Mouse (Mus musculus): Measurements from ENCODE around the gene Gm960.

Gm960 gene

DNA sequence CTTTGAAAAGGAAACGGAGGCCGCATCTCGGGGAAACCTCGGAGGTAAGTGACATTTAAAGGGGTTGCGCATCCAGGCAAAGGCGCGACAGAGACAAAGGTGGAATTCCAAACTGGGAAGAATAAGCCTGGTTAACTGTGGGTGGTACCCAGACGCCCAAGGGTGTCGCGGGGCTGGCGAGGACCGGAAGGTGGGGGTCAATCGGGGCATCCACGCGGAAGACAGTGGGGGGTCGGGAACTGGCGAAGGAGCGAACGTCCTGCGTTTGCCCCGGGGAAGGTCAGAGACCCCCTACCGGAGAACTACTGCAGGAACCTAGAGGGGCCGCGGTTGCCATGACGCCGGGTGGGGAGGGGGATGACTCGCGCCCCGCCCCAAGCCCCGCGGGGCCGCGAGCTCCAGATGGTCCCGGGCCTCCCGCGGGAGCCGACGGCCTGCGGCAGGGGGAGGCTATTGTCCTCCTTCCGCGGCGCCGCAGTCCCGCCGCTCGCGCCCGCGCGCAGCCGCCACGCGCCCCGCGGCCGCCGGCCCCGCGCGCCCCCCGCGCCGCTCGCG, 13.2 kb upstream of the Gm960 start:
- no peak for DNase-seq

DNA sequence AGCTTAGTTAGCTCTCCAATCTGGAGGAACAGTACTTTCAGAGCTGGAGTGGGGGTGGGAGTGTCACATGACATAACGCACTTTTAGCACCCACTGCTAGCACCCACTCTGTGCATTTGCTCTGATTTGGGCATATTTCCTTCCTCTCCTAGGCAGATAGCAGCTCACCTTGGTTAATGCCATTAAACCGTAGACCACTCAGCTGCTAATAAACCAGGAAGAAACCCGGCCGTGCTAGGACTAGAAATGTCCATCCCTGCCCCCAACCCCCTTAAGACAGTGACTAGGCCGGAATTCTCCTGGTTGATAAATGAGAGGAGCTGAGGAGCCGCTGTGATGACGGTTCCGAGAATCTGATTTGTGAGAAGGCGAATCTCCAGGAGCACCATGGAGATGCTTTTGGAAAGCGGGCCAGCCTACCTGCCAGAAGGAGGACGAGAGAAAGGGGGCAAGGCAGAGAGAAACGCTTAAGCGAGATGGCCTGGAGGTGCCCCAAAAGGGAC, 12.7 kb upstream of the Gm960 start, which contains the start of gene Sptbn2:
TSS of gene Sptbn2 (plus strand) at position 70 of the 503 bp plus-strand sequence.
- DNase-seq: no peak

DNA sequence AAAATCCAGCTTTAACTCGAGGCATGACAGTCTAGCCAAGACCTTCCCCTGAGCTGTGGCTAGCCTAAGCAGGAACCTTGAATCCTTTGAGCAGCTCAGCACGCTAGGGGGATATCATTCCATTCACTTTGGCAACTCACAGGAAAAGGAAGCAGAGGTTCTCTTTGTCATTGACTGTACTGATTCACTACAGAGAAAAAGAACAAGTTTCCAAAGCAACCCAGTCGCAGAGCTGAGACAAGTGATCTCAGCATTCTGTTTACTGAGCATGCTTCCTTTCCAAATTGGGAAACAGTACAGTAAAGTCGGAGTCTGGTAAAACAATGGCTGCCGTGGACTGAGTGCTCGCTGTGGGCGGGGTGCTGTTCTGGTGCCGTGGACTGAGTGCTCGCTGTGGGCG, 10.3 kb upstream of the Gm960 start:
- no peak for DNase-seq

DNA sequence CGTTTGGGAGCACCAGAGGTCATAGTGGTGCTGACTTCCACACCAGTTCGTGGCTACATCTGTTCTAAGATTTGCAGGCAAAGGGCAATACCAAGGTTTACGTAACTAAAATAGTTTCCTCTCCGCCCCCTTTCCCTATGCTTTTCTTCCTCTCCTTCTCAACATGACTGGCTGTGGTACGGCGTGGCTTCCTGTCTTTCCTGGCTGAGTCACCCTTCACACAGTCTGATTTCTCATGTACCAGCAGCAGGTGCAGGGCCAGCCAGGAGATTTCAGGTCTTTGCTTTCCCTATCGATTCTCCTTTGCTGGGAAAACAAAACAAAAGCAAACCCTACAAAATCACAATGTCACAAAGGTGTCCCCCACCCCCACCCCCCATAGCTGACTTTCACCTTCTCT, 2.8 kb upstream of the Gm960 start:
- DNase-seq: no peak

DNA sequence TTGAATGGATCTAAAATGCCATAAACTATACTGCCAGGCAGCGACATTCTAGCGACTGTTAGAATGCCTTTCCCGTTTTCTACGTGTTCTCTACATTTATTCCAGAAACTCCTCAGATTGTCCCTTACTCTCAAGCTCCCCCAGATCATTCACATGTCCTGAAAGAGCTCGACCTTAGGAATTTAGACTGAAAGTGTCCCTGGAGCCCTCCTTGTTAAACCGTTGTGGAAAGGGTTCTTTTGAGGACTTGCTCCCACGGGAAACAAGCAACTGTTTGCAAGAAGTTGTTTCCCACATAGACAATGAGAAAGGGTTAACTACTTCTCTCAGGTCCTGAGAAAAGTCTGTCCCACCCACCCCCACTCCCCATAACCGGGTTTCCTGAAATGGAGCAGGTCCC, 2.2 kb upstream of the Gm960 start:
- DNase-seq: no peak

DNA sequence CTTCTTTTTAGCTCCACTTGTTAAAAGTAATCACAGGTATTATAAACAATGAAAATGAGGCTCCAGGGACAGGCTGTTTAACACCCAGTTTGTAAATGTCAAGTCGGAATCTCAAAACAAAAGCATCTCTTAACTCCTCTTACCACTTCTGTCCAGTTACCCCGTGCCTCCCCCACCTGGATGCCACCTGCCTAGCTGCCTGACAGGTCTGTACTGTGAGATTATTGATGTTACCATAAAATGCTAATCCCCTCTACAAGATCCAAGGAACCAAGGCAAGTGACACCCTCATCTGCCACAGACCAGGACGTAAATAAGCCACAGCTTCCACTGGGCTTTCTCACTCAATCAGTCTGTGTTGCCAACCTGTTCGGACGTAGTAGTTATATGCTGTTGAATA, 1.4 kb upstream of the Gm960 start:
- no peak for DNase-seq

DNA sequence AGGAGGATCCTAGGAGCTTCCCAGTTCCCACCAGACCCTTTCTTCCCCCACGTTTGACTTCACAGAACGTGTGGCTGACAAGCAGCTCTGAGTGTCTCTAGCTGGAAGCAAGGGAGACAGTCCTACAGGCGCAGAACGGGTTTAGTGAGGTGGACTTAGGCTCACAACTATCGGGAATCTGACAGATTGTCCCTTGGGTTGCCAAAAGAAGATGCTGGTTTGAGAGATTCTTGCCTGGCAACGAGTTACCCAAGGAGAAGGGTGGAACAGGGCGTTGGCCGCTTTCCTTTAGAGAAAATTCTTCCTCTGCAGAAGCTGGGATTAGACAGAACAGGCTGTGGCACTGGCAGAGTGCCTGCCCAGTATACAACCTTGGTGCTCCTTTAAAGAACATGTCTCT, 388 bp upstream of the Gm960 start:
- DNase-seq: no peak

DNA sequence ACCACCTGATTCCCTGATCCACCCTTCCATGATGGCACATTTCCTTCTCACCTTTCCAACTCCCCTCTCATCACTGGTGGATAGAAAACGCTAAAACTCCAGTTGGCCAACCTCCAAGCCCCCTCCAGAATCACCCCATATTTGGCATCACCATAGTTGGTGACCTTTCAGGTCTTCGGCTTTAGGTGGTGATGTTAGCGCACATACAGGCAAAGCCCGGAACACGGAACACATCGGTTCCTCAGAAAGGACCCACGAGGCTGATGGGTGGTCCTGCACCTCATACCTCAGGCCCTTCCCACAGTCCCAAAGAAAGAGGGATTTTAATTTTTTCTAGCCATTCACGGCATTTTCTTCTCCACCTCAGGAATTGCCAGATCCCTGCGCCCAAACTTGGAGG, 747 bp downstream of the Gm960 start:
- no peak for DNase-seq

DNA sequence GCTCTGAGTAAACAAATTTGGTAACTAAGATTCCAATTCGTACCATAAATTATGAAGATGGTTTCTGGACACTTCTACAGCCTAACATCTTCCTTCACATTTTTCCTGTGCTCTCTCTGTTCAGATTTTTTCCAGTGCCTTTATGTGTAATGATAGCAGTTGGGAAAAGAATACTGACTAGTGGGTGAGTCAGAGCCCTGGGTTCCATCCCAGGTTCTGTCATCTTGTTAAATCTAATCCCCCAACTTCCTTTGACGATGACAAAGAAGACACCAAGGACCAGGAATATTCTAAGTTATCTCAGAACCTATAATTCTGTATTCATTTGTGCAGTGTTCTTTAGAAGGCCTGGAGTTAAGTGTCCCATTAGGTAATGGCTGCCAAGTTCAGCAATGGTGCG, 1.3 kb downstream of the Gm960 start:
- DNase-seq: no peak

DNA sequence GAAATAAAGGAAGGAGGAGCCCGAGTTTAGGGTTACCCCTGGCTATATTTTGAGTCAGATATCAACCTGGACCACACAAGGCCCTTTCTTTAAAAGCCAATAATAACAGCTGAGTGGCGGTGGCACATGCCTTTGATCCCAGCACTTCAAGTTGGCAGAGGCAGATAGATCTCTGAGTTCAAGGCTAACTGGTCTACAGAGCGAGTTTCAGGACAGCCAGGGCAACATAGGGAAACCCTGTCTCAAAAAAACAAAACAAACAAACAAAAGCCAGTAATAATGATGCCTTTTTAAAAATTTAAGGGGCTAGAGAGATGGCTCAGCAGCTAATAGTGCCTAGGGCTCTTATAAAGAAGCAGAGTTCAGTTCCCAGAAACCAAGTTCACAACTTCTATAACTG, 4.1 kb downstream of the Gm960 start:
- no peak for DNase-seq

DNA sequence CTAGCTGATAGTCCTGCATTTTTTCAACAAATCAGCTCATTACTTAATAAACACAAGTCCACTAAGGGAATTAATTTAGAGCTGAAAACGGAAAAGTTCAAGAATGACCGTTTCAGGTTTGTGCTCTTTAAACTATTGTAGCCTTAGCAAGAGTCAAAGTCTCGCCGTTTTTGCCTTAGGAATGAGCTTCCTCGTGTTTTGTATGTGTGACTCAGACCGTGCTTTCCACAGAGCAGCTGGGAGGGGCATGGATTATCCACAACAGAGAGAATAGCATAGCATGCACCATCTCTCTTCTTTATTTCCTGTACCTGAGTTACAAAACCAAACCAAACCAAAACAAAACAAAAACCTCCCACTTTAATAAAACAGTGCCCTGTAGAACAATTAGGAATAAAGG, 26.1 kb downstream of the Gm960 start:
- no peak for DNase-seq

DNA sequence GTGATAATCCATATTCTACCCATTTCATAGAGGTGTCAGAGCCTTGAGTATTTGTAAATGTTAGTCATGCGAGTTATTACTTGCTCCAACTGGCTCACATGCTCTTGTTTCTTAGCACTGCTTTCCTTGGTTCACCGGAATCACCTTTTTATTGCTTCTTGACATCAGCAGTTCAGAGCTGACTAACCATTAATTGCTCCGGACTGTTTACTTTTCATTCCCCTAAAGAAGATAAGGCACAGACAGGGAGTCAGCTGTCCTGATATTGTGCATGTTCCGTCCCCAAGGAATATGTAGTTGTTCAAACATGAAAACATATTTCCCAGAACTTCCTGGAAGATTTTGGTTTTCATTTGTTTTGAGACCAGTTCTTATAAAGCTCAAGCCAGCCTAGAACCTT, 27.7 kb downstream of the Gm960 start:
- DNase-seq: no peak

DNA sequence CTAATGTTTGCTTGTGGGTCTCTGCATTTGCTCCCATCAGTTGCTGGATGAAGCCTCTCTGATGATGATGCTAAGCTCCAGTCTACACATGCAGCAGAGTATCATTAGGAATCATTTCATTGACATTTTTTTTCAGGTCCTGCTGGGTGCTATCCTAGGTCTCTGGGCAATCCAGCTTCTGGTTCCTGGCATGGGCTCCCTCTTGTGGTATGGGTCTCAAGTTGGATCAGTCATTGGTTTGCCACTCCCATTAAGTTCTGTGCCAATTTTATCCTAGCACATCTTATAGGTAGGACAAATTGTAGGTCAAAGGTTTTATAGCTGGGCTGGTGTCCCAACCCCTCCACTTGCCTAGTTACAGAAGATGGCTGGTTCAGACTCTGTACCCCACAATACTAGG, 31.7 kb downstream of the Gm960 start:
- no peak for DNase-seq

DNA sequence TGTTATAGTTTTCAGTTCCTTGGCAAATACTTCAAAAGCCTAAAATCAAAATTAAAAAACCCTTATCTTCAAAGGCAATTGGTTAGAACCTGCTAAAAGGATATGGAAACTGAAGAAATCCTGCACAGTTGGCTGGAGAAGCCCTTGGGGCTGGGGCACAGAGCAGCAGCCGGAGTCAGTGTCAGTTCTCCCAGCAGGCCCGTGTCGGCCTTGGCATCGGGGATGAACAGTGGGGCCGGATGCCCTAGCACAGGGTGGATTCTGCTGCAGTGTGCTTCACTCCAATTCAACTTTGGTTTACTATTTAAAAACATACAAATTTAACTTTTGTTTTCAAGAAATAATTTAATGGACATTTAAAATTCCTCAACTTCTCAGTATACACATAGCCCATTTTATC, 40.3 kb downstream of the Gm960 start:
- no peak for DNase-seq

DNA sequence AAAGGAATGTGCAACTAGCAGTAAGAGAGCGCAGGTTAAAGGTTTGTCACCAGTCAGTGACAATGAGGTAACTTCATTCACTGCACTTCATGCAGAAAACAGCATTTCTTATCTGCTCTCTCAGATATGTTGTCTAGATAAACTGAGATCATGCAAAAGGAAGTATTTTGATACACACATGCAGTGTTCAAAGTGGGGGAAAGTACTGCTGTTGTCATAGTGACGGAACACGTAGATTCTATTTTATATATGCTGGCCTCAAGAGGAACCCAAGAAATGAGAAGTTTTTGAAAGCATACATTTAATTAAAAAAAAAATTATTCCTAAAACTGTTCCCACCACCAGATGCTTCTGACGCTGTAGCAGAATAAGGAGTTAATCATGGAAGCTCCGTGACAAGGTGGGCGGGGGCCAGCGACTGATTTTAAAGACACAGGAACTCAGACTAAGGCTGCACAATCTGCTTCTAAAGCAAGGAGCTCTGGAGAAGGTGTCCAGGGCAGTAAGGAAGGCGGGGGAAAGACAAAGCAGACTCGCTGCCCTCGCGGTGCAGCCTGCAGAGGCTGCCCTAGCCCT, 51.5 kb downstream of the Gm960 start:
- DNase-seq: no peak

DNA sequence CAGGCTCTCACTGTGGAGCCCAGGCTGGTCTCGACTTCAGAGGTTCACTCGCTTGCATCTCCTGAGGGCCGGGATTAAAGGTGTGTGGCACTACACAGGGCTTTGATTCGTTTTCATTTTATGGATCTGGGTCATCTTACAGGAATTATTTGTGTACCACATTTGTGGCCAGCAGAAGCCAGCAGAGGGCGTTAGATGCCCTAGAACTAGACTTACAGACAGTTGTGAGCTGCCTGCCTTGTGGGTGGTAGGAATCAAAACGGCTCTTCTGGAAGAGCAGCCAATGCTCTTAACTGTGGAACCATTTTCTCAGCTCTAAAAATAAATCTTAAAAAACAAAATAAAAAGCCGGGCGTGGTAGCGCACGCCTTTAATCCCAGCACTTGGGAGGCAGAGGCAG, 54.2 kb downstream of the Gm960 start:
- DNase-seq: no peak

DNA sequence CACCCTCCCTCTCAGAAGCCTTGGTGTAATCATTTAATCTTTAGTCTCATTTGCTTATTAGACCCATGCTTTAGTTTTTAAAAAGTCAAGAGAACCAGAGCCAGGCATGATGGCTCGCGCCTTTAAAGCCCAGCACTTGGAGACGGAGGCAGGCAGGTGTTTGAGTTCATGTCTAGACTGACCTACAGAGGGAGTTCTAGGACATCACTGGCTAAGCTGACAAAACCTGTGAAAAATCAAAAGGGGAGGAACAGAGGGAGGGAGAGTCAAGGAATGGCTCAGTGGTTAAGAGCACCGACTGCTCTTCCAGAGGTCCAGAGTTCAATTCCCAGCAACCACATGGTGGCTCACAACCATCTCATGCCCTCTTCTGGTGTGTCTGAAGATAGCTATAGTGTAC, 62.5 kb downstream of the Gm960 start:
- DNase-seq: no peak

DNA sequence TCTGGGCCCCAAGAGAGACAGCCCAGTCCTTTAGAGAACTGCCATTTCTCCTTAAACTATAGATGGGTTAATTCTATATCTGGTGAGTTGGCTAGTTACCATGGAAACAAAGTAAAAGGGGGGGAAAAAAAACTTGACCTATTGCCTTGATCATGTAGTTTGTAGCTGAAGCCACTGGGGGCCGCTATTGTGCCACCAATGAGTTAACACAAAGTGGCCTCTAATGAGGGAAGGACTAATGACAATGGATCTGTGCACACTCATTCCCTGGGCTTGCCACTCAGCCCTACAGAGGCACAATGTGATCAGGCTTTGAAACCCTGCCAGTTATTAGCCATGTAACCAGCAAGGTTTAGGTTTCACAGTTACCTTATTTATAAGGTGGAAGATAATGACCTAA, 69.6 kb downstream of the Gm960 start:
- peak in 1 of 2 experiments; percentile 77 for DNase-seq

DNA sequence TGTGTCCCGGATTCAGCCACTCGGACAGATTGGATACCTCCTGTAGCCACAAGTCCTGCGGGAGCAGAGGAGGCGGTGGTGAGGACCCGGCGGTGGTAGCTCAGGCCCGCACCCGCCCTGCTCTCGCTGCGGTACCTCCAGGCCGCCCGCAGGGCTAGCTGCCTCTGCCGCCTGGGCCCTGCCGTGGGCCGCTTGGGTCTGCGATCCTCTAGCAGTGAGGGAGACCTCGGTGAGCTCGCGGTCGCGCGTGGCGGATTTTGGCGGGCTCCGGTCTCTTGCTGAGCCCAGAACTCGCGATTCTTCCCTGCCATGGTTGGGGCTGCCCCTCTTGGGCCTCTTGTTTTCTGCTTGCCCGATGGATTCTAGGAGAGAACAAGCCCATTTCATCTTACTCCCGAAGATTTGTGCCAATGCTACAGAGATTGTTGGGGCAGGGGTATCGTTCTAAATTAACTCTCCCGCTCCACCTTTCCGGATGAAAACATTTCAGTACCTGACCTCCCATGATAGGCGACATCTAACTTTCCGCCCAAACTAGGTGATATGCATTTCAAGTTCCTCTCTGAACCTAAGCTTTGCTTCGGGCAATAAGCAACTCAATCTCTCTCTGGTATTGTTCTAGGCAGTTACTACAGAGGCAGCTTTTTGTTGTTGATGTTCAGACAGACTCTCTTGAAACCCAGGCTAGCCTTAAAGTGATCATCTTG, 72.5 kb downstream of the Gm960 start:
- DNase-seq: no peak

DNA sequence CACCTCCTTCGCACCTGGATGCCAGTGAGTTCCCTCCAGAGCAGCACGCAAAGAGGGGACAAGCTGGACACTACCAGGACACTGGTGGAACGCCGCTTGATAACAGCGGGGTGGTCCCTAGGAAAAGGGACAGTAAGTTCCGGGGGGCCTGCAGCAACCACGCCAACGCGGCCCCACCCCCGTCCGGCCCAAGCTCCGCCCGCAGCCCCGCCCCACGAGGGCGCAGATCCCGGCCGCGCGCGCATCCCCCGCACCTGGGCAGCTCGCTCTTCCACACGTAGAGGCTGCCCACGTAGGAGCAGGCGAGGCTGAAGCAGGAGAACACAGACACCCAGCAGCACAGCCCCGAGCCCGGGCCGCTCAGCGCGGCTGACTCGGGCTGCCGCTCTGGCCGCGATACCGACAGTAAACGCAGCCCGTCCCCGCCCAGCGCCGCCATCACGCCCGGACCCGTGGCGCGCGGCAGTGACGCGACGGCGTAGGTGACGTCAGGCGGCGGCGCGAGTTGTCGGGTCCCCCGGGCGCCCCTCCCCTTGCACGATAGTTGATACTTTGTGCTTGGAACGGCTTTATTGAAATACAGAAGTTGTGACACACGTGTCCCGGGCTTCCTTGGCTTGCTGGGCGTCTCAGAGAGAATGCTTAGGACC, 73.2 kb downstream of the Gm960 start, which contains the start of gene Rce1:
TSS of gene Rce1 (minus strand) at position 463 of the 650 bp plus-strand sequence.
- DNase-seq: peak; percentile 93

DNA sequence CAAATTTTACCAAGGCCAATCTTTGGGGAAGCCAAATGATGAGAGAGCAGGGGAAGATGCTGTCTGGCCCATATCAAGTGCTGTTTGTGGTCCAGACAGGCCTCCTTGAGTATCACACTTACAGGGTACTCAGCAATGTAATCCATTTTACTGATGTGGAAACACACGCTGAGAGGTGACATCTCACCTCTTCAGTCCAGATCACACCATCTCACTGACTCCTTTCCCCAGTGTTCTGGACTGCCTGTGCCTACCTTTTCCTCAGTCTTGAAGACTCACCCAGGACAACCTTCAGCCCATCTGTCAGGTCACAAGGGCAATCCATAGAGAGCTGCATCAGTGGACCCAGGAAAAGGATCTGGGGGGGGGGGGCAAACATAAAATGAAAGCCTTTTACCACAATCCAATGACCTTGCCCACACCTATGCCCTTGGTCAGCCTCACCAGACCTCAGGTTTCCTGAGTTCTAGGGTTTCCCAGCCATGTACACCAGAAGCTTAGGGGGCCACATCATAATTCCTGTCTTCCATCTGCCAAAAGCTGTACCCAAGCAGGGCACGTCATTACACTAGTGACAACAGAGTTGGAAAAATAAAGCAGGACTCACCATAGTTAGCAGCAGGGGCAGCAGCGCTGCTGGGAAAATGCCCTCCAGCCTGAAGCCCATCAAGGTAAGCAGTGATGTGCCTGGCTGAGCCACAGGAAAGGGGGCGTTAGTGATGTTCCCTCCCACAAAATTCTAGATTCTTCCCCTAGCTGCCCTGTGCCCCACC, 73.9 kb downstream of the Gm960 start:
- no peak for DNase-seq

DNA sequence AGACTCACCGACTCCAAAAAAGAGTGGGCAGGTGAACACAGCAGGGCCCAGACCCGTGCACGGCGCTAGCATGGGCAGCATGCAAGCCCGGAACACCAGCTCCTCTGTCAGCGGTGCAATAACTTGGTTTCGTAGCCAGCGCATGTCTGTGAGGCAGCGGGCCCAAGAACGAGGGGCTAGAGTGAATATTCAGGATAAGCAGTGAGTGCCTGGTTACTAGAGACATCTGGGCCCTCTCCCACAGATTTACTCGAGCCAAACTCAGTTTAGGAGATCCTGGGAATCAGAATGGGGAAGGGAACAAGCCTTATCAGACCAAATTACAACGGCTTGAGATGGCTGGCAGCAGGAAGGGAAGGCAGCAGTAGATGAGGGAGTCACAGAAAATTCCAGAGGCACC, 74.5 kb downstream of the Gm960 start:
- DNase-seq: no peak

DNA sequence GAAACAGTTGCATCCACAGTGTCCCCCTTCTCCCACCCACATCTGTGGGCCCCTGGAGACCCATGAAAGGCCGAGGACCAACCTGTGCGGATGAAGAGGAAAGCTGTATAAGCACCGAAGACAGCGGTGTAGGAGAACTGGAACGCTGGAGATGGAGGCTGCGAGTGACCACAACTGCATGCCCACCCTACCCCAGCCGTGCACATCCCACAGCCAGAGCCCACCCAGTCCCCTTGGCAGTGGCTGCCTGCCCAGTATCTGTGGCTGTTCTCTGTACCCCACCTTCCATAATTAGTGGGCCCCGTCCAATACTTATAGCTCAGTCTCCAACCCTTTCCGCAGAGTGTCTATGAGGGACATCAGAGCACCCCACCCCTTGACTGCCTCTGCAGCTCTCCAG, 75.0 kb downstream of the Gm960 start:
- no peak for DNase-seq

All from lung, postnatal 4 days (tissue).